Comparison of ENCODE assay signal across 15 mouse cellular contexts in genomic region chr13:37481514-37481913, GRCm38 (mm10).
DNase-seq lines count a peak whose midpoint lies in the region; ATAC-seq and TF ChIP-seq lines count a peak whose summit lies in the region.
"Had no signal": no experiment of that assay in that cellular context is flagged by ENCODE, and none has a peak within 500 bp of the region (broad histone marks: within the 10 kb centered on the region; RNA-seq: fewer than 3 reads in every experiment).

No protein-coding gene starts in this region.

- H3K4me1 ChIP-seq in forebrain, embryonic 14.5 days (ENCODE audit: control insufficient read depth, insufficient read depth, low read length): peaks cover 18% of the 10 kb centered on the region
- peaks cover 29% of the 10 kb centered on the region for H3K4me1 ChIP-seq in forebrain, embryonic 12.5 days
- H3K4me1 ChIP-seq in intestine, embryonic 14.5 days (replicated peaks; ENCODE audit: control insufficient read depth, insufficient read depth, low read length): peaks cover 26% of the 10 kb centered on the region
- peaks cover 5% of the 10 kb centered on the region; the same call in 1 of the 2 replicates for H3K4me1 ChIP-seq in intestine, postnatal 0 days (replicated peaks; ENCODE audit: control insufficient read depth, insufficient read depth, low read length)
- peaks cover 25% of the 10 kb centered on the region for H3K4me1 ChIP-seq in liver, postnatal 0 days (ENCODE audit: insufficient read depth)

- H3K9ac ChIP-seq in forebrain, embryonic 14.5 days (ENCODE audit: low read length): no peak overlapping the region
- H3K9ac ChIP-seq in forebrain, embryonic 12.5 days: no peak overlapping the region
- H3K9ac ChIP-seq in intestine, embryonic 14.5 days (ENCODE audit: low read length): no peak overlapping the region
- no peak overlapping the region for H3K9ac ChIP-seq in intestine, postnatal 0 days (ENCODE audit: low read depth, low read length)
- no peak overlapping the region for H3K9ac ChIP-seq in liver, postnatal 0 days (replicated peaks)
- H3K9ac ChIP-seq: forebrain, embryonic 15.5 days; limb, embryonic 12.5 days had no signal

- H3K9me3 ChIP-seq in forebrain, embryonic 14.5 days (replicated peaks; ENCODE audit: control insufficient read depth, low read length): no peaks in the 10 kb centered on the region
- H3K9me3 ChIP-seq in forebrain, embryonic 12.5 days: no peaks in the 10 kb centered on the region
- no peaks in the 10 kb centered on the region for H3K9me3 ChIP-seq in intestine, embryonic 14.5 days (ENCODE audit: control insufficient read depth, low read length)
- H3K9me3 ChIP-seq in intestine, postnatal 0 days (ENCODE audit: control insufficient read depth): no peaks in the 10 kb centered on the region
- H3K9me3 ChIP-seq in liver, postnatal 0 days (ENCODE audit: low read length): no peaks in the 10 kb centered on the region
- H3K9me3 ChIP-seq: forebrain, embryonic 15.5 days; G1E; limb, embryonic 12.5 days had no signal

- TF ChIP-seq CTCF in intestine, postnatal 0 days (IDR thresholded peaks at IDR 0.05; ENCODE audit: low read depth): no peak
- no peak for TF ChIP-seq CTCF in liver, postnatal 0 days (IDR thresholded peaks at IDR 0.05; ENCODE audit: low read depth)

- H3K4me2 ChIP-seq in forebrain, embryonic 14.5 days (ENCODE audit: low read length): no peak overlapping the region
- H3K4me2 ChIP-seq in forebrain, embryonic 12.5 days: no peak overlapping the region
- H3K4me2 ChIP-seq in intestine, embryonic 14.5 days (ENCODE audit: low read length): no peak overlapping the region
- no peak overlapping the region for H3K4me2 ChIP-seq in intestine, postnatal 0 days (replicated peaks; ENCODE audit: low read depth)
- no peak overlapping the region for H3K4me2 ChIP-seq in liver, postnatal 0 days (ENCODE audit: low read depth, low read length)
- H3K4me2 ChIP-seq: forebrain, embryonic 15.5 days; limb, embryonic 12.5 days had no signal

- TF ChIP-seq EP300 in liver, postnatal 0 days (IDR thresholded peaks at IDR 0.05; ENCODE audit: low read depth): no peak

- no peak for ATAC-seq in forebrain, embryonic 14.5 days
- no peak for ATAC-seq in forebrain, embryonic 12.5 days (ENCODE audit: low FRiP score)
- ATAC-seq in intestine, embryonic 14.5 days (replicated peaks; ENCODE audit: low FRiP score, low TSS enrichment, low read depth): no peak
- no peak for ATAC-seq in intestine, postnatal 0 days
- ATAC-seq in liver, postnatal 0 days: no peak
- ATAC-seq: forebrain, embryonic 15.5 days had no signal

- 60% methylated on average over 5 of the region's 5 CpGs for WGBS in forebrain, embryonic 14.5 days
- WGBS in forebrain, embryonic 12.5 days: 48% methylated on average over 5 of the region's 5 CpGs
- 72% methylated on average over 5 of the region's 5 CpGs for WGBS in intestine, embryonic 14.5 days
- WGBS in intestine, postnatal 0 days: 77% methylated on average over 5 of the region's 5 CpGs
- WGBS in liver, postnatal 0 days (ENCODE audit: insufficient replicate concordance): 51% methylated on average over 4 of the region's 5 CpGs

- no peak overlapping the region for H3K4me3 ChIP-seq in forebrain, embryonic 14.5 days (ENCODE audit: low read depth, low read length)
- no peak overlapping the region for H3K4me3 ChIP-seq in forebrain, embryonic 12.5 days (replicated peaks)
- no peak overlapping the region for H3K4me3 ChIP-seq in intestine, embryonic 14.5 days (ENCODE audit: low read depth, low read length)
- no peak overlapping the region for H3K4me3 ChIP-seq in intestine, postnatal 0 days (ENCODE audit: low read depth, low read length)
- no peak overlapping the region for H3K4me3 ChIP-seq in liver, postnatal 0 days (ENCODE audit: low read depth, low read length)
- H3K4me3 ChIP-seq: forebrain, embryonic 15.5 days; limb, embryonic 12.5 days had no signal

- no peaks in the 10 kb centered on the region for H3K36me3 ChIP-seq in forebrain, embryonic 14.5 days (ENCODE audit: control insufficient read depth, insufficient read depth, low read length)
- no peaks in the 10 kb centered on the region for H3K36me3 ChIP-seq in forebrain, embryonic 12.5 days (replicated peaks)
- H3K36me3 ChIP-seq in intestine, embryonic 14.5 days (ENCODE audit: control insufficient read depth, insufficient read depth, low read length): no peaks in the 10 kb centered on the region
- no peaks in the 10 kb centered on the region for H3K36me3 ChIP-seq in intestine, postnatal 0 days (ENCODE audit: control insufficient read depth, insufficient read depth)
- H3K36me3 ChIP-seq in liver, postnatal 0 days (replicated peaks; ENCODE audit: insufficient read depth, low read length): no peaks in the 10 kb centered on the region
- H3K36me3 ChIP-seq: forebrain, embryonic 15.5 days; G1E; limb, embryonic 12.5 days had no signal

- no peaks in the 10 kb centered on the region for H3K27me3 ChIP-seq in forebrain, embryonic 14.5 days (replicated peaks; ENCODE audit: control insufficient read depth, insufficient read depth, low read length)
- H3K27me3 ChIP-seq in forebrain, embryonic 12.5 days: peaks cover 21% of the 10 kb centered on the region; the same call in 1 of the 2 replicates
- no peaks in the 10 kb centered on the region for H3K27me3 ChIP-seq in intestine, embryonic 14.5 days (replicated peaks; ENCODE audit: control insufficient read depth, insufficient read depth, low read length)
- H3K27me3 ChIP-seq in intestine, postnatal 0 days (replicated peaks; ENCODE audit: control insufficient read depth, insufficient read depth, low read length): no peaks in the 10 kb centered on the region
- H3K27me3 ChIP-seq in liver, postnatal 0 days (ENCODE audit: insufficient read depth, low read length): no peaks in the 10 kb centered on the region
- H3K27me3 ChIP-seq: forebrain, embryonic 15.5 days; limb, embryonic 12.5 days had no signal

- H3K27ac ChIP-seq in forebrain, embryonic 14.5 days (ENCODE audit: low read depth, low read length): 0 out of 2 replicates have a peak overlapping the region, but pooled peaks have one; percentile 1
- H3K27ac ChIP-seq in forebrain, embryonic 12.5 days: no peak overlapping the region
- peak overlapping the region; percentile 84; the same call in 1 of the 2 replicates for H3K27ac ChIP-seq in intestine, embryonic 14.5 days (ENCODE audit: low read depth)
- H3K27ac ChIP-seq in intestine, postnatal 0 days (ENCODE audit: low read depth, low read length): no peak overlapping the region
- H3K27ac ChIP-seq in liver, postnatal 0 days (ENCODE audit: low read depth): peak overlapping the region; percentile 78; the same call in 1 of the 2 replicates
- H3K27ac ChIP-seq: forebrain, embryonic 15.5 days had no signal

- no peak for DNase-seq in forebrain, embryonic 14.5 days (ENCODE audit: low spot score)
- no peak for DNase-seq in intestine, embryonic 14.5 days (ENCODE audit: low spot score)
- DNase-seq in lung, postnatal 10 days: peak; percentile 32
- no peak for DNase-seq in lung, postnatal 14 days
- DNase-seq in liver, postnatal 0 days: no peak
- DNase-seq in cerebellum, adult 8-10 months: no peak
- DNase-seq: cerebellum, adult 9-10 months; retina, postnatal 1 day; spleen, adult 18-20 months; thymus, adult 2 months had no signal

Comparison
In these comparisons a context has a peak if more than half of its experiments do, and no peak if none do; other contexts are left out.
1. H3K27ac ChIP-seq: peak in forebrain, embryonic 14.5 days (single experiment), intestine, embryonic 14.5 days (single experiment) and liver, postnatal 0 days (single experiment); none in forebrain, embryonic 12.5 days (single experiment) and intestine, postnatal 0 days (single experiment).